Mouse (Mus musculus): ENCODE results near the gene Dlx1. TPM values are rescaled to one million over a fixed set of nuclear protein-coding genes. Genes with fewer than 3 reads are reported as not detected.

Dlx1 gene
- total RNA-seq, 1 experiment: 0.27 TPM

DNA sequence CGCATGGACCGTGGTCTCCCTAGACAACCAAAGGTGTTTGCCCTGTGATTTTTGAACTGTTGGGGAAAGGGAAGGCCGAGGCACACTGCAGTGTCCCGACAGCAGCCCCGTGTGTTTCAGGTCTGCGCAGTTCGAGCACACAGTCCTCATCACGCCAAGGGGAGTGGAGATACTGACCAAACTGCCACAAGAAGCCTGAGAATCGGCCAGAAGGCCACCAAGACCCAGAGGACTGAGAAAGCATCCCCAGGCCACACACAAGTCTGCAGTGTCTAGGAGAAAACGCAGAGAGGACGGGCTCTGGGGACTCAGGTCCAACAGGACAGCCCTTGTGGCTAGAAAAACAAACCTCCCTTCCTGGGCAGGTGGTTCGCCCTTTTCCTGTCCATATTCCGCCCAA lies 3.1 kb upstream of the Dlx1 start:
- no peak overlapping the region for H3K9ac ChIP-seq (ENCODE audit: insufficient read depth, low read depth, low read length, poor library complexity, severe bottlenecking)
- no peak overlapping the region for H3K4me3 ChIP-seq (ENCODE audit: insufficient read depth in 1 of 2, low read depth in 1 of 2, low read length in 2 of 2, poor library complexity in 1 of 2, severe bottlenecking in 1 of 2)
- no peak overlapping the region for H3K27ac ChIP-seq (ENCODE audit: insufficient read depth, low read depth, low read length, poor library complexity, severe bottlenecking)
- in situ Hi-C loops (cut with MboI; ENCODE audit: low sequenced_read_pairs in 2 of 2, unreplicated experiment in 2 of 2): loop anchor here (10.0 to 25.0 kb wide), 2 partner anchors 1050 to 1937 kb away; partner anchors contain the start of genes Lrp2 (in 1 of the 2) and Sp5 (in 1 of the 2)
- DNase-seq (ENCODE audit: low read depth, low spot score): no peak
- no peaks in the 10 kb centered on the region for H3K36me3 ChIP-seq (ENCODE audit: control insufficient read depth, insufficient read depth, low read length, poor library complexity, severe bottlenecking)
- no peaks in the 10 kb centered on the region for H3K9me3 ChIP-seq (ENCODE audit: control insufficient read depth, insufficient read depth, low read depth, low read length)
- peaks cover 0 to 8% of the 10 kb centered on the region in 2 experiments; a peak in 1 of 4 replicates for H3K4me1 ChIP-seq (ENCODE audit: control insufficient read depth in 2 of 2, insufficient read depth in 2 of 2, low read length in 2 of 2, poor library complexity in 1 of 2)
- no peak for TF ChIP-seq MAFK (IDR thresholded peaks at IDR 0.05; ENCODE audit: insufficient read depth, low read depth, low read length)
- TF ChIP-seq ZNF384 (IDR thresholded peaks at IDR 0.05; ENCODE audit: low read depth, low read length): no peak

DNA sequence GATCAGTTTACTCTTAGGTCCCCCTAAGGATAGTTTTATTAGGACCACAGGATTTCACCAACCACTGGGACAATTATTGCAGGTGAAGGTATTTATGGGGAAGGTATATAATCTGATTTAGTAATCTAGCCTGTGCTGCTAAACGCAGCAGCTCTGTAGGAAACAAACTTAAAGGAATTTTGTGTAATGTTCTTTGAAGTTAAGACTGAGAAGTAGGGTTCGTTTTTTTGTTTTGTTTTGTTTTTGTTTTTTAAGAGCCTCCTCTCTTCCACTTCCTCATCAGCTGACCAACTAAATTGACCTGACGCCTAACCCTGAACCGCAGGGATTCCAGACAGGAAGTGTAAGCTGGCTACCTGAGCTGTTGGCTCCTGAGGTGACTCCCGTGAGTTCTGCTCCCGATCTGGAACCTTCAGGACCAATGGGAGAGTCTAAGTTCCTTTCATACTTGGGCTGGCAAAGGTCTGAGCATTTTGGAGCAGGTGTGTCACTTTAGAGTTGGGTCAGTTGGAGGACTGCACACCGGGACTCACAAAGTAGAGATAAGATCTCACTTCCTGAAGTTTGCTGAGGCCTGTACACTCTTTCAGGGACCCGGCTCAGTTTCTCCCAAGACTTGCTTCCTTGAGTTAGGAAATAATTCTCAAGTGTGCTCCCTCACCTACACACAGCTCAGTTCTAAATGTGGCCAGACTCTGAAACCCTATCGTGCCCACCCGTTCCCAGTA lies 1.2 kb upstream of the Dlx1 start:
- Histone ChIP-seq H3K4me3 (ENCODE audit: insufficient read depth in 1 of 2, low read depth in 1 of 2, low read length in 2 of 2, poor library complexity in 1 of 2, severe bottlenecking in 1 of 2) (no peak overlapping the region), H3K9me3 (ENCODE audit: control insufficient read depth, insufficient read depth, low read depth, low read length) (no peaks in the 10 kb centered on the region), H3K9ac (ENCODE audit: insufficient read depth, low read depth, low read length, poor library complexity, severe bottlenecking) (no peak overlapping the region), H3K4me1 (ENCODE audit: control insufficient read depth in 2 of 2, insufficient read depth in 2 of 2, low read length in 2 of 2, poor library complexity in 1 of 2) (peaks cover 0 to 8% of the 10 kb centered on the region in 2 experiments; a peak in 1 of 4 replicates), H3K27ac (ENCODE audit: insufficient read depth, low read depth, low read length, poor library complexity, severe bottlenecking) (no peak overlapping the region), H3K36me3 (ENCODE audit: control insufficient read depth, insufficient read depth, low read length, poor library complexity, severe bottlenecking) (no peaks in the 10 kb centered on the region)
- in situ Hi-C loops (cut with MboI; ENCODE audit: low sequenced_read_pairs in 2 of 2, unreplicated experiment in 2 of 2): loop anchor here (10.0 to 25.0 kb wide), 2 partner anchors 1052 to 1939 kb away; partner anchors contain the start of genes Lrp2 (in 1 of the 2) and Sp5 (in 1 of the 2)
- TF ChIP-seq ZNF384 (IDR thresholded peaks at IDR 0.05; ENCODE audit: low read depth, low read length): no peak
- no peak for TF ChIP-seq MAFK (IDR thresholded peaks at IDR 0.05; ENCODE audit: insufficient read depth, low read depth, low read length)
- TF ChIP-seq HCFC1 (IDR thresholded peaks at IDR 0.05; ENCODE audit: borderline replicate concordance, insufficient read depth, low read length): no peak
- no peak for TF ChIP-seq ZC3H11A (IDR thresholded peaks at IDR 0.05; ENCODE audit: borderline replicate concordance, low read depth, low read length)
- TF ChIP-seq CHD2 (IDR thresholded peaks at IDR 0.05; ENCODE audit: low read depth, low read length): no peak
- DNase-seq (ENCODE audit: low read depth, low spot score): no peak

DNA sequence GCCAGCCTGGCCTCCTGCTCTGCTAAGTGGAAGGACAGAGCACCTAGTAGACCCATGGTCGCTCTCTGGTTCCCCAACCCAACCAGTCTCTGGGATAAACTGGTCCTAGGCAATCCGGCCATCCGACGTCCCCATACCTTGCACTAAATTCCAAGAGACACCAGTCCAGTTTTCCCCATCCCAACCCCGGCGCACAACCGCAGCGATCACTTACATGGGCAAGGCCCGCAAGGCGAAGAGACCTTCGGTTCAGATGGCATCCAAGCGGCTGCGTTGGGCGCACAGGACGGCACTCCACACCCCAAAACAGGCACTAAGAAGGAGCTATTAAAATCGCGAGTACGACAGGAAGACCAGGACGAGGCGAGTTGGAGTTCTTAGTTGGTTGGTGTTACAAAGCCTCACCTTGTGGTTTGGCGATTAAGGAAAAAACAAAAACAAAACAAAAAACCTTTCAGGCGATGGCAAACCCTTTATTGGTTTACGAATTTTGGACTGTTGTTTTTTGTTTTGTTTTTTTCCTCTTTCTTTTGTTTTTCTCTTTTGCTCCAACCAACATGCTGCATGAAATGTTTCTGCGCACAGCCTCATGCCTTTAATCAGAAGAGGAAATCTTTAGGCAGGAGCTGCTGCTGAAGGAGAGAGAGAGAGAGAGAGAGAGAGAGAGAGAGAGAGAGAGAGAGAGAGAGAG lies 445 bp upstream of the Dlx1 start:
- TF ChIP-seq ZNF384 (IDR thresholded peaks at IDR 0.05; ENCODE audit: low read depth, low read length) (no peak), MAFK (IDR thresholded peaks at IDR 0.05; ENCODE audit: insufficient read depth, low read depth, low read length) (no peak), CHD2 (IDR thresholded peaks at IDR 0.05; ENCODE audit: low read depth, low read length) (no peak), HCFC1 (IDR thresholded peaks at IDR 0.05; ENCODE audit: borderline replicate concordance, insufficient read depth, low read length) (no peak), ZC3H11A (IDR thresholded peaks at IDR 0.05; ENCODE audit: borderline replicate concordance, low read depth, low read length) (no peak)
- Histone ChIP-seq H3K9me3 (ENCODE audit: control insufficient read depth, insufficient read depth, low read depth, low read length) (no peaks in the 10 kb centered on the region), H3K4me3 (ENCODE audit: insufficient read depth in 1 of 2, low read depth in 1 of 2, low read length in 2 of 2, poor library complexity in 1 of 2, severe bottlenecking in 1 of 2) (no peak overlapping the region), H3K27ac (ENCODE audit: insufficient read depth, low read depth, low read length, poor library complexity, severe bottlenecking) (no peak overlapping the region), H3K9ac (ENCODE audit: insufficient read depth, low read depth, low read length, poor library complexity, severe bottlenecking) (no peak overlapping the region), H3K36me3 (ENCODE audit: control insufficient read depth, insufficient read depth, low read length, poor library complexity, severe bottlenecking) (no peaks in the 10 kb centered on the region), H3K4me1 (ENCODE audit: control insufficient read depth in 2 of 2, insufficient read depth in 2 of 2, low read length in 2 of 2, poor library complexity in 1 of 2) (peaks cover 0 to 8% of the 10 kb centered on the region in 2 experiments; a peak in 1 of 4 replicates)
- in situ Hi-C loops (cut with MboI; ENCODE audit: low sequenced_read_pairs in 2 of 2, unreplicated experiment in 2 of 2): loop anchor here (10.0 to 25.0 kb wide), 2 partner anchors 1053 to 1940 kb away; partner anchors contain the start of genes Lrp2 (in 1 of the 2) and Sp5 (in 1 of the 2)
- no peak for DNase-seq (ENCODE audit: low read depth, low spot score)

DNA sequence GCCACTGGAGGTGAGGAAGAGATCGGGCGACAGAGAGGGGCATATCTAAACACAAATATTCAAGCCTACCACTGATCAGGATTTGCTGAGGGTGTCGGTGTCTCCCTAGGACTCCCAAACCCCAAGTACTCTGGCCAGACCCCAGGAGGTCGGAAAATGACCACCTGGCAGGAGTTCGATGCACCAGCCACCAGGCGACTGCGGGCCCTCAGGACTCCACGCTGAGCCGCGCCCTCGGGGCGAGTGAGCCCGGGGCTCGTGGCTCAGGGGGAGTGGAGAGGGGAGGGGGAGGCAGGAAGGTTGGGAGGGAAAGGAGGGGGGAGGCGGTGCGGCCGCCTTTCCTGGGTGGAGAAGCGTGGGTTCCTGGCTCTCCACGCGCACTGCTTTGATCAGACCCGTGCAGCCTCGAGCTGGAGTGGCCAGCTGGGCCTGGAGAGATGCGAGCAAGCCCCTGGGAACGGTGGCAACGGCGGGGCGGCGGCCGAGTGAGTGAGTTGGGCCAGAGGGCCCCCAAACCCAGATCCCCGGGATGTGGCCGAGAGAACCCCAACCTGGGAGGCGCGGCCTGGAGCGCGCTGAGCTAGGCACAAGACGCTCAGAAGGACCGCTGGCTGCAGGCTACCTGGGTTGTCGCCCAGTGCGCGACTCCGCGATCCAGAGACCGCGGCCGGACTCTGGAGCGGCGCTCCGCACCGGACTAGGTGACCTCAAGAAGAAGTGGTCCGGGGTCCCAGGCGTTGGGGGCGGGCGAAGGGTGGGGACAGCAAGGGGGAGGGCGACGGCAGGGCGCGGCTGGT lies 999 bp downstream of the Dlx1 start:
- TF ChIP-seq CHD2 (IDR thresholded peaks at IDR 0.05; ENCODE audit: low read depth, low read length) (no peak), MAFK (IDR thresholded peaks at IDR 0.05; ENCODE audit: insufficient read depth, low read depth, low read length) (no peak), ZC3H11A (IDR thresholded peaks at IDR 0.05; ENCODE audit: borderline replicate concordance, low read depth, low read length) (no peak), ZNF384 (IDR thresholded peaks at IDR 0.05; ENCODE audit: low read depth, low read length) (no peak), HCFC1 (IDR thresholded peaks at IDR 0.05; ENCODE audit: borderline replicate concordance, insufficient read depth, low read length) (no peak)
- no peak overlapping the region for H3K27ac ChIP-seq (ENCODE audit: insufficient read depth, low read depth, low read length, poor library complexity, severe bottlenecking)
- H3K4me3 ChIP-seq (ENCODE audit: insufficient read depth in 1 of 2, low read depth in 1 of 2, low read length in 2 of 2, poor library complexity in 1 of 2, severe bottlenecking in 1 of 2): peak overlapping the region; percentile 55 to 73
- H3K9ac ChIP-seq (ENCODE audit: insufficient read depth, low read depth, low read length, poor library complexity, severe bottlenecking): peak overlapping the region; percentile 29; the same call in 1 of the 2 replicates
- in situ Hi-C loops (cut with MboI; ENCODE audit: low sequenced_read_pairs in 2 of 2, unreplicated experiment in 2 of 2): loop anchor here (10.0 to 25.0 kb wide), 2 partner anchors 1054 to 1942 kb away; partner anchors contain the start of genes Lrp2 (in 1 of the 2) and Sp5 (in 1 of the 2)
- H3K36me3 ChIP-seq (ENCODE audit: control insufficient read depth, insufficient read depth, low read length, poor library complexity, severe bottlenecking): no peaks in the 10 kb centered on the region
- no peaks in the 10 kb centered on the region for H3K9me3 ChIP-seq (ENCODE audit: control insufficient read depth, insufficient read depth, low read depth, low read length)
- no peak for DNase-seq (ENCODE audit: low read depth, low spot score)
- H3K4me1 ChIP-seq (ENCODE audit: control insufficient read depth in 2 of 2, insufficient read depth in 2 of 2, low read length in 2 of 2, poor library complexity in 1 of 2): peaks cover 0 to 8% of the 10 kb centered on the region in 2 experiments; a peak in 1 of 4 replicates
